Mouse (Mus musculus): ENCODE results near the gene Gps2. TPM values are rescaled to one million over a fixed set of nuclear protein-coding genes. Genes with fewer than 3 reads are reported as not detected.
"Not testable (repeated sequence)": the region's sequence is repeated elsewhere in the genome, so short reads cannot be mapped to it uniquely, and the experiment has no call there.

The Gps2 gene
- polyA plus RNA-seq, 1 experiment: 80.8 TPM

GRCm38 (mm10) chr11:69939731-69940130 lies 26.0 kb downstream of the Gps2 start:
- TF ChIP-seq CTCF (IDR thresholded peaks at IDR 0.05; ENCODE audit: borderline replicate concordance, extremely low read depth, insufficient read depth, insufficient read length) (no peak), POLR2A (IDR thresholded peaks at IDR 0.05; ENCODE audit: borderline replicate concordance, extremely low read depth, insufficient read depth, insufficient read length, poor library complexity, severe bottlenecking) (no peak)
- no peak for DNase-seq (ENCODE audit: low read depth)

DNA sequence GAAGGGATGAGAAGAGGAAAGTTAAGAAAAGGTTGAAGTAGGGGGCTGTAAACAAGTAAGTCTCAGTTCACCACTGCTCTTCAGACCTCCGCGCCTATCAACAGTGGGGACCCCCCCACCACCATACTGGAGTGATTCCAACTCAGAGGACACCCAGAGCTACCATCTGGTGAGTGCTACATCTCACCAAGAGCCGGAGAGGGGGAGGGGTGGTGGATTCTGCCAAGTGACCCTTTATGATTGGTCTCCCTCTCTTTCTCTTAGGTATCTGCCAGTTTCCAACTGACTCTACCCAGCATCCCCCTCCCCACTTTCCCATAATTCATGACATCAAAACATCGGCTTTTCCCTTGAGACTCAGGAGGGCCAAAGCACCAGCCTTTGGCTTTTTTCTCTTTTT lies 27.3 kb downstream of the Gps2 start:
- TF ChIP-seq POLR2A (IDR thresholded peaks at IDR 0.05; ENCODE audit: borderline replicate concordance, extremely low read depth, insufficient read depth, insufficient read length, poor library complexity, severe bottlenecking): no peak
- TF ChIP-seq CTCF (IDR thresholded peaks at IDR 0.05; ENCODE audit: borderline replicate concordance, extremely low read depth, insufficient read depth, insufficient read length): no peak
- DNase-seq (ENCODE audit: low read depth): peak; percentile 46

GRCm38 (mm10) chr11:69945216-69945615 lies 31.5 kb downstream of the Gps2 start:
- TF ChIP-seq CTCF (IDR thresholded peaks at IDR 0.05; ENCODE audit: borderline replicate concordance, extremely low read depth, insufficient read depth, insufficient read length): no peak
- TF ChIP-seq POLR2A (IDR thresholded peaks at IDR 0.05; ENCODE audit: borderline replicate concordance, extremely low read depth, insufficient read depth, insufficient read length, poor library complexity, severe bottlenecking): no peak
- no peak for DNase-seq (ENCODE audit: low read depth)

DNA sequence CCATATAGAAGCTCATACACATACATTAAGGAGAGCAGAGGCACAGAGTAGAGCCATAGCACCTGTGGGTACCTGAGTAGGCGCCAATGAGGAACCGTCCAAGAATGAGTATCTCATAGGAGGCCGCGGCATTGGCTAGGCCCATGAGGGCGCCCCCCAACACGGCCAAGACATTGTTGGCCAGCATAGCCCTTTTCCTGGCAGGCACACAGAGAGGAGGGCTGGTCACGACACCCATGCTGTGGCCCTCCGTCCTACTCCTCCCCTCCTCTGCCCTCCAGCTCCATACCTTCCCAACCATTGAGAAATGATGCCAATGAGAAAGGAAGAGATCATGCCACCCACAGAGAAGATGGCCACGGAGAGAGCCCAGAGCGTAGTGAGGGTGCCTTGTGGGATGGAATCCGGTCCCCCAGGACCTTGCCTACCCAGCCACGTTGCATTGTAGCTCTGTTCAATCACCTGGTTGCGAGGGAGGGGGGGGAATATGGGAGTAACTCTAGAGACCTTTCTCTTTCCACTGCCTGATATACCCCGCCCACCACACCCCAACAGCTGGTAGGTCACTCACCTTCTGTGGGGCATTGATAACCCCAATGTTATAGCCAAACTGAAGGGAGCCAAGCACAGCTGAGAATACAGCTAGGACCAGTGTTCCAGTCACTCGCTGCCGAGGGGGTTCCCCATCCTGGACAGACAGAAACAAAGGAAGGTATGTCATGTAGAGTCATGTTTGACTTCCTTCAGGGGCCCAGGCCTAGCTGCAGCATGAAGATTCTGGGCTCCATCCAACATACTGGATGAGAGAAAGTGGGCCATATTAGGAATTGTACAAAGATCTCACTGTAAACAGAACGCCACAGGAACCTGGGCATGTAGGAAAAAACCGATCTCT lies 32.6 kb downstream of the Gps2 start:
- DNase-seq (ENCODE audit: low read depth): no peak
- TF ChIP-seq CTCF (IDR thresholded peaks at IDR 0.05; ENCODE audit: borderline replicate concordance, extremely low read depth, insufficient read depth, insufficient read length): no peak
- TF ChIP-seq POLR2A (IDR thresholded peaks at IDR 0.05; ENCODE audit: borderline replicate concordance, extremely low read depth, insufficient read depth, insufficient read length, poor library complexity, severe bottlenecking): no peak

DNA sequence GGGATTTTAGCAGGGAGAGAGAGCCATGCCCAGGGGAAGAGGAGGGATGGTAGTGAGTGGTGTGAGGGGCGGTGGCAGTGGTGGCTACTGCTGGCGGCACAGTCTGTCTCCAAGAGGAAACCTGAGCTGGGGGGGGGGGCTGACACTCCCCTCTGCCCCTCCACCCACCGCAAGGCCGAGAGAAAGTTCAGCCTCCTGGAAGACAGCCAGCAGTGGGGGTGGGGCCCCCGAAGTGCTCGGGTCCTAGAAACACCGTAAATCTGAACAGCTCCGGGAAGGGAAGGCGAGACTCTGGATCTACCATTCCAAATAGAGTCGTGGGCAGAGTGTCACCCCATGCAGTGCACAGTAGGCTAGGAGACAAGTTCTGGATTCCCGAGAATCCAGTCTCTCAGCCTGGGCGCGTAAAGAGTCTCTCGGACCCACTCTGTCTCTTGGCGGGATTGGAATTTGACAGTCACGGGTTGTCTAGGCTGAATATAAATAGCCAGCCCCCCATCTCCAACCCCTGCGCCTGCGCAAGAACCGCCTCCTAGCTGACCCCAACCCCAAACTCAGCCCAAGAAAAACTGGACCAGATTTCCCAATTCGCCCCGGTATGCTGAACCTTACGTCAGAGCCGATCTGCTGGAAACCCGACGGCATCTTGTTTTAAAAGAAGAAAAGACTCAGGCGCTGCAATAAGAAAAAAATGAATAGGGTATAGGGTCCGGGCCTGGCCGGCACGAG lies 33.8 kb downstream of the Gps2 start:
- TF ChIP-seq POLR2A (IDR thresholded peaks at IDR 0.05; ENCODE audit: borderline replicate concordance, extremely low read depth, insufficient read depth, insufficient read length, poor library complexity, severe bottlenecking) (no peak), CTCF (IDR thresholded peaks at IDR 0.05; ENCODE audit: borderline replicate concordance, extremely low read depth, insufficient read depth, insufficient read length) (no peak)
- peak; percentile 63 for DNase-seq (ENCODE audit: low read depth)

GRCm38 (mm10) chr11:69948066-69948762 lies 34.5 kb downstream of the Gps2 start, which contains the start of gene Slc2a4:
Slc2a4 (minus strand) TSS chr11:69948188.
- TF ChIP-seq POLR2A (IDR thresholded peaks at IDR 0.05; ENCODE audit: borderline replicate concordance, extremely low read depth, insufficient read depth, insufficient read length, poor library complexity, severe bottlenecking) (0 out of 2 replicates have a peak, but pooled peaks have one; percentile 31), CTCF (IDR thresholded peaks at IDR 0.05; ENCODE audit: borderline replicate concordance, extremely low read depth, insufficient read depth, insufficient read length) (no peak)

GRCm38 (mm10) chr11:69948763-69949150 lies 35.1 kb downstream of the Gps2 start:
- peak; percentile 96 for TF ChIP-seq CTCF (IDR thresholded peaks at IDR 0.05; ENCODE audit: borderline replicate concordance, extremely low read depth, insufficient read depth, insufficient read length)
- TF ChIP-seq POLR2A (IDR thresholded peaks at IDR 0.05; ENCODE audit: borderline replicate concordance, extremely low read depth, insufficient read depth, insufficient read length, poor library complexity, severe bottlenecking): no peak
- DNase-seq (ENCODE audit: low read depth): peak; percentile 88

More at GRCm38 (mm10) chr11:69948066-69948762, 34.5 kb downstream of the Gps2 start, which contains the start of gene Slc2a4:
- peak; percentile 97 for DNase-seq (ENCODE audit: low read depth)

DNA sequence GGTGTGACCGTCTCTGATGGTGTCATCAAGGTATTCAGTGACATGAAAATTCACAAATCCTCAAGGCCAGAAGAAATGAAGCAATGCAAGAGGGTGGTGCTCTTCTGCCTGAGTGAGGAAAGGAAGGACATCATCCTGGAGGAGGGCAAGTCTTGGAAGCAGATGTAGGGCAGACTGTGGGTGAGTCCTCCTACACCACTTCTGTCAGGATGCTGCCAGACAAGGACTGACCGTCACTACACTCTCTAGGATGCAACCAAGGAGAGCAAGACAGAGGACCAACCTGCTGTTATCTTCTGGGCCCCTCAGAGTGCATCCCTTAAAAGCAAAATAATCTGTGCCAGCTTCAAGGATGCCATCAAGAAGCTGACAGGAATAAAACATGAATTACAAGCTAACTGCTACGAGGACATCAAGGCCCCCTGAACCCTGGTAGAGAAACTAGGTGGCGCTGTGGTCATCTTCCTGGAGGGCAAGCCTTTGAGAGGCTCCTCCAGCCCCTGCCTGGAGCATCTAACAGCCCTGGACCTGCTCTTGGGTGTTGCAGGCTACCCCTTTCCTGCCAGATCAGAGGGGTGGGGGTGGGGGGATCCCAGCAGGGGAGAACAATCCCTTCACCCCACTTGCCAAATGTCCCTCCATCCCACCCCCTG lies 37.2 kb downstream of the Gps2 start:
- TF ChIP-seq POLR2A (IDR thresholded peaks at IDR 0.05; ENCODE audit: borderline replicate concordance, extremely low read depth, insufficient read depth, insufficient read length, poor library complexity, severe bottlenecking) (no peak), CTCF (IDR thresholded peaks at IDR 0.05; ENCODE audit: borderline replicate concordance, extremely low read depth, insufficient read depth, insufficient read length) (peak; percentile 16; the same call in 1 of the 2 replicates)
- no peak for DNase-seq (ENCODE audit: low read depth)

DNA sequence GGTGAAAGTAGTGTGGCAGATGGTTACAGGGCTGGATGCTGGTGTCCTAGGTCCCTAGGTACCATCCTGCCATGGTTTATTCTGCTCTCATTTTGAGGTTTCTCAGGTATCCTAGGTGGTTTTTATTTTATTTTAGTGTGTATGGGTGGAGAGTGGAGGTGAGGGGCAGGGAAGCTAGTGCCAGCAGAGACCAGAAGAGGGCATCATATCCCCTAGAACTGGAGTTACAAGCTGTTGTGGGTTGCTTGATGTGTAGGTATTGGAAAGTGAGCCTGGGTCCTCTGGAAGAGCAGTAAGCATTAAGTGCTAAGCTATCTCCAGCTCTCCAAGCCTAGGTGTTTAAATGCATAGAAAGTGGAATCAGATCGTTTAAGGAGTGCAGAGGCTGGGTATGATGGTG lies 38.6 kb downstream of the Gps2 start:
- TF ChIP-seq CTCF (IDR thresholded peaks at IDR 0.05; ENCODE audit: borderline replicate concordance, extremely low read depth, insufficient read depth, insufficient read length): no peak
- no peak for TF ChIP-seq POLR2A (IDR thresholded peaks at IDR 0.05; ENCODE audit: borderline replicate concordance, extremely low read depth, insufficient read depth, insufficient read length, poor library complexity, severe bottlenecking)
- DNase-seq (ENCODE audit: low read depth): no peak

DNA sequence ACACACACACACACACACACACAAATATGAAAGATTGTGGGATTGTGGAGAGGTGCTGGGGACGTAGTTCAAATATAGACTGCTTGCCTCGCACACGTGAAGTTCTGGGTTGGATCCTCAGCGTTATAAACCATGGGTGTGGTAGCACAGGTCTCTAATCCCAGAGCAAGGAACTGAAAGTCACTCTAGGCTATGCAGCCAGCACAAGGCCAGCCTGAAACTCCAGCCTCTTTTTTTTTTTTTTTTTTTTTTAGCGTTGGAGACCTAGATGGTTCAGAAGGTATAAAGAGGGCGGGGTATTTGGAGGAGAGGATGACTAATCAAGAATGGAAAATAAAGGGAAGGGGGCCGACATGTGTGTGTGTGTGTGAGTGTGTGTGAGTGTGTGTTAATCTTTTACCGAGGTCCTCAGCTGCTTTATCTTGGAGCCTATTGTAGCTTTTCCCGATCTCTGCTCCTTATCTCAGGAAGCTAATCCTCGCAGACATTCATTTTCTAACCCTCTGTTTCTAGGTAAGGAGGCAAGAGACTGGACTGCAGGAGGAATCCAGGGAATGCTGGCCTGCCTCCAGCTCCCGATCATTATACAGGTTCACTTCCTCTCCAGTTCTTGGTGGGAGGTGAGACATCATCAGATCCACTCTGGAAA lies 39.7 kb downstream of the Gps2 start:
- TF ChIP-seq CTCF (IDR thresholded peaks at IDR 0.05; ENCODE audit: borderline replicate concordance, extremely low read depth, insufficient read depth, insufficient read length) (no peak), POLR2A (IDR thresholded peaks at IDR 0.05; ENCODE audit: borderline replicate concordance, extremely low read depth, insufficient read depth, insufficient read length, poor library complexity, severe bottlenecking) (no peak)
- DNase-seq (ENCODE audit: low read depth): no peak

DNA sequence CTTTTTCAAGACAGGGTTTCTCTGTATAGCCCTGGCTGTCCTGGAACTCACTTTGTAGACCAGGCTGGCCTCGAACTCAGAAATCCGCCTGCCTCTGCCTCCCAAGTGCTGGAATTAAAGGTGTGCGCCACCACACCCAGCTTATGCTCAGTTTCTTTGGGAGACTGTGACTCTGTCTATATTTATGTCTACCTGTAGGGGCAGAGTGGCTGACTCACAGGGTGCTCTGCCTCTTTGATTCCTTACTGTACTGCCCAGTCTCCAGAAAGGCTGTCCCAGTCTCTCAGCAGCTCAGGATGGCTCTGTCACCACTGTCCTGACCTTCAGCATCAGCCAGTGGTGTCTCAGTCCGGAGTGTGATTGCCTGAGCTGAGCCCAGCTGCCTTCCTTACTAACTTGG lies 41.9 kb downstream of the Gps2 start:
- DNase-seq (ENCODE audit: low read depth): not testable (repeated sequence)
